Mouse (Mus musculus) liver, postnatal 0 days (tissue): ENCODE measurements around the gene Fn1.

Experiments
- CTCF ChIP-seq: sonication (generic); IDR thresholded peaks from 2 replicates; pipeline ENCODE4 v1.5.1; 2016; ENCODE audit warnings: antibody characterized with exemption, low read depth
- EP300 ChIP-seq: IDR thresholded peaks from 2 replicates; pipeline ENCODE4 v1.6.1; 2016; ENCODE audit warnings: antibody characterized with exemption, low read depth, mild to moderate bottlenecking

DNA sequence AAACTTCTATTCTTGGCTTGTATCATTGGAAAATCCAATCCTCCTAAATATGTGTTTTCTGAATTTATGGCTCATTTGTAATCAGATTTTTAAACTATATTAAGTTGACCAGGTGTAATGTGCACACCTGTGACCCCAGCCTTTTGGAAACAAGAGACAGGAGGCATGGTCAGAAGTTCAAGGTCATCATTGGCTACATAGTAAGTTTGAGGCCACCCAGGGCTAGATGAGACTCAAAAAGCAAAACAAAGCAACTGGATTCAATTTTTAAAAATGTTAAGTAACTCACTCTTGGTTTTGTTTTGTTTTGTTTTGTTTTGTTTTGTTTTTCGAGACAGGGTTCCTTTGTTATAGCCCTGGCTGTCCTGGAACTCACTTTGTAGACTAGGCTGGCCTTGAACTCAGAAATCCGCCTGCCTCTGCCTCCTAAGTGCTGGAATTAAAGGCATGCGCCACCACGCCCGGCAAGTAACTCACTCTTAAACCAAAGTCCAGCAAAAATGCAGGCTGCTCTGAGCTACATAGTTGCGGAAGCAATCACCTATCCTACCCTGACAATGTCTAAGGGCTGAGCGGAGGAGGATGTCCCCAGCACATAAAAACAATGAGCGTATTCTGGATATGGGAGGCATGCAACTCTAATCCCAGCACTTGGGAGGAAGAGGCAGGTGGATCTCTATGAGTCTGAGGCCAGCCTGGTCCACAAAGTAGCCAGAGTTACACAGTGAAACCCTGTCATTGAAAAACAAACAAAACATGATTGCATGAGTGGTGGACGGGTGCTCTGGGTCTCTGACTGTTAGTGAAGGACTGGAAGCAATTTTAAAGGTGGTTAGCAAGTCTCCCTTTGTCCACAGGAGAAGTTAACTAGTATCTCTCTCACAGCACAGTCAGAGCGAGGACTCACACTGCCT lies 17.6 kb downstream of the Fn1 start:
- TF ChIP-seq CTCF (no peak), EP300 (no peak)
